Comparison of ENCODE assay signal across 24 mouse cellular contexts in genomic region chr3:35729490-35729889, GRCm38 (mm10). TPM values are rescaled to one million over a fixed set of nuclear protein-coding genes. Genes with fewer than 3 reads are reported as not detected.
DNase-seq lines count a peak whose midpoint lies in the region; ATAC-seq and TF ChIP-seq lines count a peak whose summit lies in the region.
"Had no signal": no experiment of that assay in that cellular context is flagged by ENCODE, and none has a peak within 500 bp of the region (broad histone marks: within the 10 kb centered on the region; RNA-seq: fewer than 3 reads in every experiment).

No protein-coding gene starts in this region.

- H3K4me2 ChIP-seq in intestine, embryonic 14.5 days (ENCODE audit: low read length) = no peak overlapping the region
- H3K4me2 ChIP-seq in stomach, postnatal 0 days (replicated peaks; ENCODE audit: low read depth) = no peak overlapping the region; the same call in 1 of the 2 replicates
- no peak overlapping the region for H3K4me2 ChIP-seq in heart, embryonic 12.5 days
- H3K4me2 ChIP-seq: forebrain, embryonic 15.5 days; heart, embryonic 15.5 days; hindbrain, embryonic 15.5 days; liver, embryonic 11.5 days; midbrain, embryonic 11.5 days; neural tube, embryonic 12.5 days had no signal

- peak; percentile 71 for ATAC-seq in intestine, embryonic 14.5 days (replicated peaks; ENCODE audit: low FRiP score, low TSS enrichment, low read depth)
- ATAC-seq in stomach, postnatal 0 days (ENCODE audit: low FRiP score, low TSS enrichment) = peak; percentile 86
- no peak for ATAC-seq in heart, embryonic 12.5 days (ENCODE audit: insufficient number of reproducible peaks, low FRiP score)
- ATAC-seq: forebrain, embryonic 15.5 days had no signal

- H3K36me3 ChIP-seq in intestine, embryonic 14.5 days (ENCODE audit: control insufficient read depth, insufficient read depth, low read length) = no peaks in the 10 kb centered on the region
- H3K36me3 ChIP-seq in stomach, postnatal 0 days (ENCODE audit: control insufficient read depth, insufficient read depth, low read length) = no peaks in the 10 kb centered on the region
- no peaks in the 10 kb centered on the region for H3K36me3 ChIP-seq in heart, embryonic 12.5 days
- H3K36me3 ChIP-seq: forebrain, embryonic 15.5 days; heart, embryonic 15.5 days; hindbrain, embryonic 15.5 days; neural tube, embryonic 12.5 days had no signal

- H3K4me3 ChIP-seq in lung, adult 2 months (replicated peaks; ENCODE audit: extremely low read depth, low read depth, low read length) = no peak overlapping the region
- no peak overlapping the region for H3K4me3 ChIP-seq in intestine, embryonic 14.5 days (ENCODE audit: low read depth, low read length)
- H3K4me3 ChIP-seq in stomach, postnatal 0 days (ENCODE audit: low read depth, low read length) = no peak overlapping the region
- H3K4me3 ChIP-seq in heart, embryonic 12.5 days = no peak overlapping the region
- H3K4me3 ChIP-seq: forebrain, embryonic 15.5 days; heart, embryonic 15.5 days; hindbrain, embryonic 15.5 days; layer of hippocampus, adult 2 months; neural tube, embryonic 12.5 days had no signal

- H3K9ac ChIP-seq in intestine, embryonic 14.5 days (ENCODE audit: low read length) = no peak overlapping the region
- H3K9ac ChIP-seq in stomach, postnatal 0 days (ENCODE audit: low read length) = no peak overlapping the region
- no peak overlapping the region for H3K9ac ChIP-seq in heart, embryonic 12.5 days
- H3K9ac ChIP-seq: forebrain, embryonic 15.5 days; heart, embryonic 15.5 days; hindbrain, embryonic 15.5 days; neural tube, embryonic 12.5 days had no signal

- WGBS in lung, adult 2 months = 20% methylated on average over 6 of the region's 6 CpGs
- whole genome bisulfite sequencing in intestine, embryonic 14.5 days = 31% methylated on average over 6 of the region's 6 CpGs
- 15% methylated on average over 6 of the region's 6 CpGs for WGBS in stomach, postnatal 0 days
- WGBS in heart, embryonic 12.5 days = 58% methylated on average over 6 of the region's 6 CpGs

- DNase-seq in lung, adult 18-20 months = peak; percentile 18 to 52
- DNase-seq in lung, adult 2 months = no peak
- DNase-seq in intestine, embryonic 14.5 days (ENCODE audit: low spot score) = peak; percentile 58
- DNase-seq in lung, postnatal 10 days = peak; percentile 45
- peak; percentile 73 for DNase-seq in stomach, postnatal 0 days (ENCODE audit: low spot score)
- DNase-seq in cerebellum, postnatal 25 days = no peak
- DNase-seq: adrenal gland, postnatal 36 days; cerebellum, adult 18-20 months; gastrocnemius, postnatal 14 days; heart, adult 18-20 months; heart, postnatal 4 days; kidney, adult 18-20 months; kidney, postnatal 14 days; left cerebral cortex, postnatal 4 days; spleen, adult 18-20 months had no signal

- TF ChIP-seq POLR2A in lung, adult 2 months (IDR thresholded peaks at IDR 0.05; ENCODE audit: borderline replicate concordance, extremely low read depth, low read depth, low read length) = no peak

- no peaks in the 10 kb centered on the region for H3K4me1 ChIP-seq in lung, adult 2 months (ENCODE audit: control insufficient read depth, insufficient read depth, low read length)
- 0 out of 2 replicates have a peak, but pooled peaks cover 4% of the 10 kb centered on the region for H3K4me1 ChIP-seq in intestine, embryonic 14.5 days (replicated peaks; ENCODE audit: control insufficient read depth, insufficient read depth, low read length)
- no peaks in the 10 kb centered on the region for H3K4me1 ChIP-seq in stomach, postnatal 0 days (replicated peaks; ENCODE audit: control insufficient read depth, insufficient read depth)
- no peaks in the 10 kb centered on the region for H3K4me1 ChIP-seq in heart, embryonic 12.5 days (replicated peaks)
- H3K4me1 ChIP-seq: forebrain, embryonic 15.5 days; heart, embryonic 15.5 days; hindbrain, embryonic 15.5 days; neural tube, embryonic 12.5 days had no signal

- 0 out of 2 replicates have a peak, but pooled peaks cover 2% of the 10 kb centered on the region for H3K9me3 ChIP-seq in intestine, embryonic 14.5 days (ENCODE audit: control insufficient read depth, low read length)
- H3K9me3 ChIP-seq in stomach, postnatal 0 days (ENCODE audit: control insufficient read depth, low read length) = no peaks in the 10 kb centered on the region
- peaks cover 10% of the 10 kb centered on the region for H3K9me3 ChIP-seq in heart, embryonic 12.5 days (replicated peaks)
- H3K9me3 ChIP-seq: forebrain, embryonic 15.5 days; heart, embryonic 15.5 days; hindbrain, embryonic 15.5 days; neural tube, embryonic 12.5 days had no signal

- H3K27ac ChIP-seq in intestine, embryonic 14.5 days (ENCODE audit: low read depth) = no peak overlapping the region
- H3K27ac ChIP-seq in stomach, postnatal 0 days (replicated peaks) = no peak overlapping the region
- H3K27ac ChIP-seq in heart, embryonic 12.5 days (ENCODE audit: poor library complexity, severe bottlenecking) = no peak overlapping the region
- H3K27ac ChIP-seq: forebrain, embryonic 15.5 days; heart, embryonic 15.5 days; hindbrain, embryonic 15.5 days; layer of hippocampus, adult 2 months; neural tube, embryonic 12.5 days had no signal

- H3K27me3 ChIP-seq in intestine, embryonic 14.5 days (replicated peaks; ENCODE audit: control insufficient read depth, insufficient read depth, low read length) = no peaks in the 10 kb centered on the region
- no peaks in the 10 kb centered on the region for H3K27me3 ChIP-seq in stomach, postnatal 0 days (ENCODE audit: control insufficient read depth, insufficient read depth, low read length)
- no peaks in the 10 kb centered on the region for H3K27me3 ChIP-seq in heart, embryonic 12.5 days (replicated peaks)
- H3K27me3 ChIP-seq: CH12.LX; forebrain, embryonic 15.5 days; heart, embryonic 15.5 days; hindbrain, embryonic 15.5 days; neural tube, embryonic 12.5 days had no signal

- TF ChIP-seq EP300 in stomach, postnatal 0 days (optimal IDR thresholded peaks at IDR 0.05) = no peak

- TF ChIP-seq CTCF in lung, adult 2 months (IDR thresholded peaks at IDR 0.05; ENCODE audit: insufficient read depth, low read length) = no peak
- TF ChIP-seq CTCF in stomach, postnatal 0 days (IDR thresholded peaks at IDR 0.05; ENCODE audit: low read depth) = no peak

RNA-seq across cellular contexts. Expression of gene Atp11b, which starts 24.4 kb away (rescaled TPM):
- 12.1 and 16.4 TPM in 2 replicates for polyA plus RNA-seq in lung, adult 2 months (2012; rRNA removed)
- 45.2 and 48.2 TPM in 2 replicates for polyA plus RNA-seq in intestine, embryonic 14.5 days (2014; fragmentation: Nextera tagmentation; extraction: Ambion mirVana)
- 30.8 and 33.1 TPM in 2 replicates for polyA plus RNA-seq in stomach, postnatal 0 days (2015; fragmentation: Nextera tagmentation; extraction: Ambion mirVana)
- polyA plus RNA-seq in heart, embryonic 12.5 days (2016; fragmentation: Nextera tagmentation; extraction: Ambion mirVana) = 32.1 and 34.2 TPM in 2 replicates

Comparison
In these comparisons a context has a peak if more than half of its experiments do, and no peak if none do; other contexts are left out.
1. DNase-seq: peak in lung, adult 18-20 months (2 of 2), intestine, embryonic 14.5 days (single experiment), lung, postnatal 10 days (single experiment) and stomach, postnatal 0 days (single experiment); none in lung, adult 2 months (single experiment) and cerebellum, postnatal 25 days (0 of 2).